Mouse (Mus musculus): ENCODE measurements at regions not wholly inside any gene's neighbourhood (a gene's known extent, or its start where the extent isn't known, plus 50 kb on each side); places are given as distances from the start of the nearest gene placed in this dataset.

GRCm38 (mm10) chr2:10788509-10788908 lies 383.4 kb upstream of the Prkcq start:
- TF ChIP-seq CTCF (IDR thresholded peaks at IDR 0.05; ENCODE audit: extremely low read depth, insufficient read depth, low read length) (no peak), POLR2A (IDR thresholded peaks at IDR 0.05; ENCODE audit: extremely low read depth, insufficient read depth, low read length) (no peak)

All from cortical plate, adult 2 months (tissue).